Mouse (Mus musculus): ENCODE measurements around the gene Ninl. TPM values are rescaled to one million over a fixed set of nuclear protein-coding genes. Genes with fewer than 3 reads are reported as not detected.
A peak's percentile ranks its signal among the peaks of the same experiment; 100 is the strongest.

The Ninl gene
- polyA plus RNA-seq, 1 experiment from 2014 or later = 19.2 TPM

DNA sequence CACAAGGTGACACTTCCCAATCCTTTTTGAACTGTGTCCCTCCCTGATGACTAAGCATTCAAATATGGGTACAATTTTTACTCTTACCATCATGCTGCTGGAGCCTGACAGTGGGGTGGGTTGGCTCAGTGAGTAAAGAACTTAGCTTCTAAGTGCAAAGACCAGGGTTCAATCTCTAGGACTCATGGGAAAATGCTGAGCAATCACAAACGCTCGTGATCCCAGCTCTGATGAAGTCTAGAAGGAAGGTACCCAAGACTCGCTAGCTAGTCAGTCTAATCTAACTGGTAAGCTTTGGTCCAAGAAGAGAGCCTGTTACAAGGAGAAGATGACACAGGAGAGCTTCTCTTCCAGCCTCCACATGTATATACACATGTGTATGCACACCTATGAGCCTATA is 4.7 kb downstream of the Ninl start:
- ATAC-seq (replicated peaks; ENCODE audit: low FRiP score) = no peak
- peaks cover 7% of the 10 kb centered on the region; the same call in 1 of the 2 replicates for H3K4me1 ChIP-seq (replicated peaks; ENCODE audit: control insufficient read depth, insufficient read depth, low read length)
- H3K27ac ChIP-seq (ENCODE audit: low read depth, low read length) = no peak overlapping the region

DNA sequence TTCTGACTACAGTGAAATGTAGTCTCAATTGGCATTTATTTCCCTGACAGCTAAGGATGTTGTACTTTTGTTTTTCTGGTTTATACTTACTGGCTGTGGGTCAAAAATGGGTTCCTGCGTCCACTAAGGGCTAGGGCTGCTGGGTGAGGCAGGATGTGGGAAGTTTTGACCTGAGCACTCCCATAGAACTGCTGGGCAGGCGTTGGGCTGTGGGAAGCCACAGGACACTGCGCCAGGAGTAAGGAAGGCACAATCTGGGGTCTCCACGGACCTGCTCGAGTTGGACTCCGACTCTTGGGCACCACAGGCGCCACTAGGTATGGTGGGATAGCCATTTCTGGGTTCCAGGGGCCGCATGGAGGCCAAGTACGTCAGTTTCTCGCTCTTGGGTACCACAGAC is 18.0 kb downstream of the Ninl start:
- Histone ChIP-seq H3K27ac (ENCODE audit: low read depth, low read length) (no peak overlapping the region), H3K36me3 (ENCODE audit: control insufficient read depth, insufficient read depth, low read length) (no peaks in the 10 kb centered on the region), H3K4me1 (replicated peaks; ENCODE audit: control insufficient read depth, insufficient read depth, low read length) (no peaks in the 10 kb centered on the region), H3K4me3 (ENCODE audit: low read depth, low read length) (no peak overlapping the region), H3K27me3 (replicated peaks; ENCODE audit: control insufficient read depth, insufficient read depth, low read length) (no peaks in the 10 kb centered on the region), H3K9ac (ENCODE audit: low read depth, low read length) (no peak overlapping the region), H3K4me2 (no peak overlapping the region), H3K9me3 (ENCODE audit: control insufficient read depth, low read length) (no peaks in the 10 kb centered on the region)
- WGBS = 82% methylated on average over 10 of the region's 10 CpGs
- no peak for ATAC-seq (replicated peaks; ENCODE audit: low FRiP score)
- no peak for DNase-seq (ENCODE audit: low spot score)

More for the DNA sequence above, 4.7 kb downstream of the Ninl start:
- WGBS = 86% methylated on average over 3 of the region's 3 CpGs
- peaks cover 2% of the 10 kb centered on the region; the same call in 1 of the 2 replicates for H3K36me3 ChIP-seq (ENCODE audit: control insufficient read depth, insufficient read depth, low read length)
- no peaks in the 10 kb centered on the region for H3K27me3 ChIP-seq (replicated peaks; ENCODE audit: control insufficient read depth, insufficient read depth, low read length)
- no peak overlapping the region for H3K4me2 ChIP-seq
- no peak for DNase-seq (ENCODE audit: low spot score)
- no peak overlapping the region for H3K9ac ChIP-seq (ENCODE audit: low read depth, low read length)
- no peaks in the 10 kb centered on the region for H3K9me3 ChIP-seq (ENCODE audit: control insufficient read depth, low read length)
- H3K4me3 ChIP-seq (ENCODE audit: low read depth, low read length) = no peak overlapping the region

- H3K27me3 ChIP-seq (replicated peaks; ENCODE audit: control insufficient read depth, insufficient read depth, low read length) = no peaks in the 10 kb centered on the region
- ATAC-seq (replicated peaks; ENCODE audit: low FRiP score) = no peak
- no peak for DNase-seq (ENCODE audit: low spot score)
- H3K4me1 ChIP-seq (replicated peaks; ENCODE audit: control insufficient read depth, insufficient read depth, low read length) = peaks cover 8% of the 10 kb centered on the region
- no peaks in the 10 kb centered on the region for H3K36me3 ChIP-seq (ENCODE audit: control insufficient read depth, insufficient read depth, low read length)
- no peaks in the 10 kb centered on the region for H3K9me3 ChIP-seq (ENCODE audit: control insufficient read depth, low read length)
- no peak overlapping the region for H3K4me2 ChIP-seq
- no peak overlapping the region for H3K4me3 ChIP-seq (ENCODE audit: low read depth, low read length)
- WGBS = 64% methylated on average over 2 of the region's 2 CpGs
- H3K27ac ChIP-seq (ENCODE audit: low read depth, low read length) = no peak overlapping the region
- no peak overlapping the region for H3K9ac ChIP-seq (ENCODE audit: low read depth, low read length)
These were observed 23.9 kb downstream of the Ninl start for GRCm38 (mm10) chr2:151015316-151015715.

DNA sequence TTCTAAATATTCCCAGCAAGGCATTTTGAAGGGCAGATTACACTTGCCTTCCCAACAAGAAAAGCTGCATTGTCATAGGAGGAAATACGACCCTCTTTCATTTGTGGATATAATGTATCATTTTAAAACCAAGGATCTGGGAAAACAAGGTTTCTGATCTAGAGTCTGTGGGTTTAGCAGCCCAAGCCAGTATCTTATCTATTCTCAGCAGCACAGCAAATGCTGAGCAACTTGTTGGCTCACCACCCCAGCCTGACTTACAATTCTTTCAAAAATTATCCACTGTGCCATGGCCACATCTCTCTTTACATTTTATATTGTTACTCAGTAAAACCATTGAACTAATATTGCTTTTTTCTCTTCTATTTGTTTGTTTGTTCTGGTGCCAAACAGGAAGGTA is 27.9 kb downstream of the Ninl start:
- H3K4me1 ChIP-seq (replicated peaks; ENCODE audit: control insufficient read depth, insufficient read depth, low read length) = peaks cover 31% of the 10 kb centered on the region
- no peak overlapping the region for H3K4me3 ChIP-seq (ENCODE audit: low read depth, low read length)
- H3K9ac ChIP-seq (ENCODE audit: low read depth, low read length) = peak overlapping the region; percentile 21
- H3K4me2 ChIP-seq = peak overlapping the region; percentile 51
- ATAC-seq (replicated peaks; ENCODE audit: low FRiP score) = peak; percentile 66
- H3K9me3 ChIP-seq (ENCODE audit: control insufficient read depth, low read length) = no peaks in the 10 kb centered on the region
- H3K27me3 ChIP-seq (replicated peaks; ENCODE audit: control insufficient read depth, insufficient read depth, low read length) = no peaks in the 10 kb centered on the region
- DNase-seq (ENCODE audit: low spot score) = no peak
- 26% methylated on average over 1 of the region's 1 CpGs for WGBS
- H3K27ac ChIP-seq (ENCODE audit: low read depth, low read length) = peak overlapping the region; percentile 64
- no peaks in the 10 kb centered on the region for H3K36me3 ChIP-seq (ENCODE audit: control insufficient read depth, insufficient read depth, low read length)

GRCm38 (mm10) chr2:151009515-151010085 is 29.6 kb downstream of the Ninl start:
- peak overlapping the region; percentile 63 for H3K4me3 ChIP-seq (ENCODE audit: low read depth, low read length)
- H3K4me1 ChIP-seq (replicated peaks; ENCODE audit: control insufficient read depth, insufficient read depth, low read length) = peaks cover 46% of the 10 kb centered on the region
- no peaks in the 10 kb centered on the region for H3K9me3 ChIP-seq (ENCODE audit: control insufficient read depth, low read length)
- no peaks in the 10 kb centered on the region for H3K36me3 ChIP-seq (ENCODE audit: control insufficient read depth, insufficient read depth, low read length)
- ATAC-seq (replicated peaks; ENCODE audit: low FRiP score) (peak; percentile 48), DNase-seq (ENCODE audit: low spot score) (no peak)
- WGBS = 74% methylated on average over 1 of the region's 1 CpGs
- H3K27me3 ChIP-seq (replicated peaks; ENCODE audit: control insufficient read depth, insufficient read depth, low read length) = no peaks in the 10 kb centered on the region
- H3K27ac ChIP-seq (ENCODE audit: low read depth, low read length) = peak overlapping the region; percentile 20; the same call in 1 of the 2 replicates
- peak overlapping the region; percentile 89 for H3K4me2 ChIP-seq
- H3K9ac ChIP-seq (ENCODE audit: low read depth, low read length) = no peak overlapping the region

GRCm38 (mm10) chr2:151008939-151009509 is 30.2 kb downstream of the Ninl start:
- DNase-seq (ENCODE audit: low spot score) = peak; percentile 88
- H3K4me1 ChIP-seq (replicated peaks; ENCODE audit: control insufficient read depth, insufficient read depth, low read length) = peaks cover 52% of the 10 kb centered on the region

GRCm38 (mm10) chr2:151008517-151008932 is 30.7 kb downstream of the Ninl start:
- peak overlapping the region; percentile 17 for H3K27ac ChIP-seq (ENCODE audit: low read depth, low read length)
- no peak for DNase-seq (ENCODE audit: low spot score)

More at GRCm38 (mm10) chr2:151008939-151009509, 30.2 kb downstream of the Ninl start:
- no peaks in the 10 kb centered on the region for H3K27me3 ChIP-seq (replicated peaks; ENCODE audit: control insufficient read depth, insufficient read depth, low read length)
- ATAC-seq (replicated peaks; ENCODE audit: low FRiP score) = peak; percentile 88
- WGBS = under 1% methylated on average over 57 of the region's 57 CpGs
- peak overlapping the region; percentile 63 for H3K4me3 ChIP-seq (ENCODE audit: low read depth, low read length)
- H3K36me3 ChIP-seq (ENCODE audit: control insufficient read depth, insufficient read depth, low read length) = no peaks in the 10 kb centered on the region
- no peaks in the 10 kb centered on the region for H3K9me3 ChIP-seq (ENCODE audit: control insufficient read depth, low read length)
- H3K4me2 ChIP-seq = peak overlapping the region; percentile 89
- peak overlapping the region; percentile 17 for H3K27ac ChIP-seq (ENCODE audit: low read depth, low read length)
- peak overlapping the region; percentile 81 for H3K9ac ChIP-seq (ENCODE audit: low read depth, low read length)

GRCm38 (mm10) chr2:151008006-151008405 is 31.2 kb downstream of the Ninl start:
- Histone ChIP-seq H3K4me2 (peak overlapping the region; percentile 89), H3K27me3 (replicated peaks; ENCODE audit: control insufficient read depth, insufficient read depth, low read length) (no peaks in the 10 kb centered on the region), H3K9ac (ENCODE audit: low read depth, low read length) (peak overlapping the region; percentile 81), H3K4me3 (ENCODE audit: low read depth, low read length) (peak overlapping the region; percentile 63), H3K9me3 (ENCODE audit: control insufficient read depth, low read length) (no peaks in the 10 kb centered on the region), H3K4me1 (replicated peaks; ENCODE audit: control insufficient read depth, insufficient read depth, low read length) (peaks cover 58% of the 10 kb centered on the region), H3K36me3 (ENCODE audit: control insufficient read depth, insufficient read depth, low read length) (no peaks in the 10 kb centered on the region), H3K27ac (ENCODE audit: low read depth, low read length) (peak overlapping the region; percentile 17; the same call in 1 of the 2 replicates)
- ATAC-seq (replicated peaks; ENCODE audit: low FRiP score) (no peak), DNase-seq (ENCODE audit: low spot score) (no peak)
- 41% methylated on average over 6 of the region's 6 CpGs for WGBS

More at GRCm38 (mm10) chr2:151008517-151008932, 30.7 kb downstream of the Ninl start:
- Histone ChIP-seq H3K36me3 (ENCODE audit: control insufficient read depth, insufficient read depth, low read length) (no peaks in the 10 kb centered on the region), H3K4me3 (ENCODE audit: low read depth, low read length) (peak overlapping the region; percentile 63), H3K4me1 (replicated peaks; ENCODE audit: control insufficient read depth, insufficient read depth, low read length) (peaks cover 56% of the 10 kb centered on the region), H3K9me3 (ENCODE audit: control insufficient read depth, low read length) (no peaks in the 10 kb centered on the region), H3K27me3 (replicated peaks; ENCODE audit: control insufficient read depth, insufficient read depth, low read length) (no peaks in the 10 kb centered on the region), H3K4me2 (peak overlapping the region; percentile 89), H3K9ac (ENCODE audit: low read depth, low read length) (peak overlapping the region; percentile 81)
- under 1% methylated on average over 21 of the region's 21 CpGs for WGBS
- peak; percentile 56 for ATAC-seq (replicated peaks; ENCODE audit: low FRiP score)
